Mouse (Mus musculus) embryonic facial prominence, embryonic 10.5 days (tissue): ENCODE measurements around the gene Mtfr1l. TPM values are rescaled to one million over a fixed set of nuclear protein-coding genes. Genes with fewer than 3 reads are reported as not detected.
A peak's percentile ranks its signal among the peaks of the same experiment; 100 is the strongest.
"Not testable (repeated sequence)": the region's sequence is repeated elsewhere in the genome, so short reads cannot be mapped to it uniquely, and the experiment has no call there.

Experiments used
- DNase-seq: peaks from one replicate; pipeline ENCODE4 v3.0.0-alpha.2; 2017; ENCODE audit warnings: low spot score
- H3K27ac ChIP-seq: fragments of 300-500 bp; sonication (generic); replicated peaks from 2 replicates; pipeline ENCODE4 v1.5.1; 2016; ENCODE audit warnings: mild to moderate bottlenecking
- H3K27me3 ChIP-seq: fragments of 300-500 bp; sonication (generic); replicated peaks from 2 replicates; pipeline ENCODE4 v1.6.1; 2016; ENCODE audit warnings: low read depth, mild to moderate bottlenecking; ENCODE audit not compliant: poor library complexity, severe bottlenecking
- H3K36me3 ChIP-seq: fragments of 300-500 bp; sonication (generic); replicated peaks from 2 replicates; pipeline ENCODE4 v1.6.1; 2016; ENCODE audit warnings: mild to moderate bottlenecking, moderate library complexity
- H3K4me1 ChIP-seq: fragments of 300-500 bp; sonication (generic); 2 replicates; pipeline ENCODE4 v1.6.1; 2016
- H3K4me3 ChIP-seq: fragments of 300-500 bp; sonication (generic); 2 replicates; pipeline ENCODE4 v1.5.1; 2016; ENCODE audit warnings: mild to moderate bottlenecking, moderate library complexity
- H3K9me3 ChIP-seq: fragments of 300-500 bp; sonication (generic); 2 replicates; pipeline ENCODE4 v1.6.1; 2016; ENCODE audit warnings: mild to moderate bottlenecking
- WGBS: fragments of 180-500 bp; shearing (Covaris S2); methylation state at CpG from one replicate; pipeline ENCODE4 v1.1.7; 2016; 5-methylcytosine and 5-hydroxymethylcytosine counted together
- polyA plus RNA-seq: library from polyadenylated mRNA; unstranded; fragments of >200 nt; fragmentation: Nextera tagmentation; extraction: Ambion mirVana; gene quantifications from 2 replicates; pipeline ENCODE4 v1.2.1, GENCODE M21; 2016

Mtfr1l gene
- polyA plus RNA-seq, 1 experiment from 2014 or later = 114 TPM

GRCm38 (mm10) chr4:134510396-134510795 is 24.8 kb downstream of the Mtfr1l start:
- Histone ChIP-seq H3K36me3 (peaks cover 14% of the 10 kb centered on the region), H3K4me3 (peak overlapping the region; percentile 70; the same call in 1 of the 2 replicates)
- WGBS = 75% methylated on average over 4 of the region's 4 CpGs

GRCm38 (mm10) chr4:134506713-134507112 is 28.5 kb downstream of the Mtfr1l start:
- no peak for DNase-seq
- H3K4me3 ChIP-seq = no peak overlapping the region
- 0 out of 2 replicates have a peak, but pooled peaks cover 3% of the 10 kb centered on the region for H3K36me3 ChIP-seq
- no peaks in the 10 kb centered on the region for H3K9me3 ChIP-seq
- WGBS = 88% methylated on average over 19 of the region's 19 CpGs
- peaks cover 10% of the 10 kb centered on the region for H3K4me1 ChIP-seq
- H3K27ac ChIP-seq = no peak overlapping the region
- no peaks in the 10 kb centered on the region for H3K27me3 ChIP-seq

More at GRCm38 (mm10) chr4:134510396-134510795, 24.8 kb downstream of the Mtfr1l start:
- no peak for DNase-seq
- Histone ChIP-seq H3K27ac (no peak overlapping the region), H3K4me1 (peaks cover 35% of the 10 kb centered on the region), H3K9me3 (no peaks in the 10 kb centered on the region), H3K27me3 (no peaks in the 10 kb centered on the region)

GRCm38 (mm10) chr4:134505966-134506594 is 29.1 kb downstream of the Mtfr1l start:
- Histone ChIP-seq H3K36me3 (0 out of 2 replicates have a peak, but pooled peaks cover 3% of the 10 kb centered on the region), H3K27me3 (no peaks in the 10 kb centered on the region), H3K4me1 (0 out of 2 replicates have a peak, but pooled peaks cover 4% of the 10 kb centered on the region), H3K4me3 (no peak overlapping the region), H3K27ac (no peak overlapping the region), H3K9me3 (no peaks in the 10 kb centered on the region)
- WGBS = 71% methylated on average over 3 of the region's 4 CpGs
- no peak for DNase-seq

- DNase-seq = no peak
- H3K9me3 ChIP-seq = no peaks in the 10 kb centered on the region
- H3K4me3 ChIP-seq = no peak overlapping the region
- H3K36me3 ChIP-seq = 0 out of 2 replicates have a peak, but pooled peaks cover 3% of the 10 kb centered on the region
- no peak overlapping the region for H3K27ac ChIP-seq
- H3K4me1 ChIP-seq = 0 out of 2 replicates have a peak, but pooled peaks cover 3% of the 10 kb centered on the region
- no peaks in the 10 kb centered on the region for H3K27me3 ChIP-seq
- 87% methylated on average over 4 of the region's 4 CpGs for WGBS
Measured at GRCm38 (mm10) chr4:134505303-134505789, 29.8 kb downstream of the Mtfr1l start.

- Histone ChIP-seq H3K27ac (no peak overlapping the region), H3K4me1 (no peaks in the 10 kb centered on the region), H3K4me3 (no peak overlapping the region), H3K36me3 (0 out of 2 replicates have a peak, but pooled peaks cover 3% of the 10 kb centered on the region), H3K9me3 (no peaks in the 10 kb centered on the region), H3K27me3 (no peaks in the 10 kb centered on the region)
- WGBS = 81% methylated on average over 4 of the region's 4 CpGs
- DNase-seq = no peak
Measured at GRCm38 (mm10) chr4:134503686-134504357, 31.4 kb downstream of the Mtfr1l start.

GRCm38 (mm10) chr4:134501095-134501494 is 34.1 kb downstream of the Mtfr1l start:
- 96% methylated on average over 6 of the region's 6 CpGs for WGBS
- H3K4me3 ChIP-seq = no peak overlapping the region
- DNase-seq = no peak
- peaks cover 21% of the 10 kb centered on the region for H3K27me3 ChIP-seq
- no peaks in the 10 kb centered on the region for H3K9me3 ChIP-seq
- H3K27ac ChIP-seq = no peak overlapping the region
- H3K36me3 ChIP-seq = no peaks in the 10 kb centered on the region
- H3K4me1 ChIP-seq = peaks cover 16% of the 10 kb centered on the region

- WGBS = 79% methylated on average over 6 of the region's 6 CpGs
- not testable (repeated sequence) for H3K9me3 ChIP-seq
Measured at GRCm38 (mm10) chr4:134498983-134499382, 36.2 kb downstream of the Mtfr1l start.

GRCm38 (mm10) chr4:134497986-134498731 is 37.0 kb downstream of the Mtfr1l start:
- Histone ChIP-seq H3K4me1 (peaks cover 27% of the 10 kb centered on the region), H3K36me3 (no peaks in the 10 kb centered on the region), H3K9me3 (no peaks in the 10 kb centered on the region), H3K4me3 (no peak overlapping the region), H3K27ac (no peak overlapping the region), H3K27me3 (peaks cover 27% of the 10 kb centered on the region)
- WGBS = 79% methylated on average over 12 of the region's 12 CpGs
- no peak for DNase-seq

More at GRCm38 (mm10) chr4:134498983-134499382, 36.2 kb downstream of the Mtfr1l start:
- peaks cover 27% of the 10 kb centered on the region for H3K4me1 ChIP-seq
- not testable (repeated sequence) for H3K4me3 ChIP-seq, DNase-seq, H3K36me3 ChIP-seq, H3K27ac ChIP-seq
- peaks cover 27% of the 10 kb centered on the region for H3K27me3 ChIP-seq

- H3K9me3 ChIP-seq = no peaks in the 10 kb centered on the region
- no peak for DNase-seq
- H3K4me1 ChIP-seq = peaks cover 27% of the 10 kb centered on the region
- WGBS = 12% methylated on average over 6 of the region's 6 CpGs
- H3K27me3 ChIP-seq = peaks cover 27% of the 10 kb centered on the region
- H3K4me3 ChIP-seq = peak overlapping the region; percentile 77
- peak overlapping the region; percentile 81 for H3K27ac ChIP-seq
- H3K36me3 ChIP-seq = no peaks in the 10 kb centered on the region
Measured at GRCm38 (mm10) chr4:134497223-134497622, 38.0 kb downstream of the Mtfr1l start.

GRCm38 (mm10) chr4:134496595-134497210 is 38.5 kb downstream of the Mtfr1l start, which contains the start of gene Paqr7:
Gene Paqr7, plus strand, starts transcription at chr4:134496697.
- peak within 1 kb of the TSS; percentile 81 for H3K27ac ChIP-seq
- DNase-seq = peak; percentile 66
- H3K36me3 ChIP-seq = no peaks in the 10 kb centered on the region
- H3K27me3 ChIP-seq = peaks cover 27% of the 10 kb centered on the region
- peak within 1 kb of the TSS; percentile 77 for H3K4me3 ChIP-seq
- peaks cover 29% of the 10 kb centered on the region for H3K4me1 ChIP-seq
- no peaks in the 10 kb centered on the region for H3K9me3 ChIP-seq
- 3% methylated on average over 35 of the region's 35 CpGs for WGBS

GRCm38 (mm10) chr4:134495546-134495923 is 39.7 kb downstream of the Mtfr1l start:
- peak overlapping the region; percentile 36; the same call in 1 of the 2 replicates for H3K27ac ChIP-seq

More at GRCm38 (mm10) chr4:134495546-134495923, 39.7 kb downstream of the Mtfr1l start:
- Histone ChIP-seq H3K36me3 (no peaks in the 10 kb centered on the region), H3K4me1 (peaks cover 32% of the 10 kb centered on the region), H3K27me3 (peaks cover 27% of the 10 kb centered on the region), H3K4me3 (no peak overlapping the region), H3K9me3 (no peaks in the 10 kb centered on the region)
- WGBS = 71% methylated on average over 5 of the region's 5 CpGs
- no peak for DNase-seq
